Mouse (Mus musculus) ovary, postnatal 36 days (tissue): ENCODE measurements around the gene Tle3.

Experiments used
- DNase-seq: peaks from one replicate; pipeline ENCODE4 v3.0.0; 2022; ENCODE audit warnings: low spot score, mixed read lengths

Tle3 gene

GRCm38 (mm10) chr9:61371755-61372509 is at the start of gene Tle3:
TSS of gene Tle3 (plus strand) at chr9:61372366.
- DNase-seq = peak; percentile 98

- no peak for DNase-seq
Observed at GRCm38 (mm10) chr9:61323221-61323620, 48.9 kb upstream of the Tle3 start.

- no peak for DNase-seq
Observed at GRCm38 (mm10) chr9:61323879-61324278, 48.3 kb upstream of the Tle3 start.

GRCm38 (mm10) chr9:61324354-61324753 is 47.8 kb upstream of the Tle3 start:
- DNase-seq = no peak

- no peak for DNase-seq
Observed at GRCm38 (mm10) chr9:61325012-61325411, 47.2 kb upstream of the Tle3 start.

GRCm38 (mm10) chr9:61325931-61326351 is 46.2 kb upstream of the Tle3 start:
- DNase-seq = peak; percentile 36

- DNase-seq = no peak
Observed at GRCm38 (mm10) chr9:61326922-61327321, 45.2 kb upstream of the Tle3 start.

- no peak for DNase-seq
Observed at GRCm38 (mm10) chr9:61328173-61328572, 44.0 kb upstream of the Tle3 start.

GRCm38 (mm10) chr9:61330747-61331146 is 41.4 kb upstream of the Tle3 start:
- DNase-seq = no peak

- no peak for DNase-seq
Observed at GRCm38 (mm10) chr9:61332226-61332936, 39.8 kb upstream of the Tle3 start.

- no peak for DNase-seq
Observed at GRCm38 (mm10) chr9:61336179-61336578, 36.0 kb upstream of the Tle3 start.

GRCm38 (mm10) chr9:61336591-61337587 is 35.3 kb upstream of the Tle3 start:
- peak; percentile 75 for DNase-seq

- no peak for DNase-seq
Observed at GRCm38 (mm10) chr9:61337665-61338064, 34.5 kb upstream of the Tle3 start.

- DNase-seq = no peak
Observed at GRCm38 (mm10) chr9:61339311-61339710, 32.9 kb upstream of the Tle3 start.

GRCm38 (mm10) chr9:61340333-61340732 is 31.8 kb upstream of the Tle3 start:
- no peak for DNase-seq

GRCm38 (mm10) chr9:61342297-61342696 is 29.9 kb upstream of the Tle3 start:
- no peak for DNase-seq

- no peak for DNase-seq
Observed at GRCm38 (mm10) chr9:61344684-61345083, 27.5 kb upstream of the Tle3 start.

GRCm38 (mm10) chr9:61347011-61347410 is 25.2 kb upstream of the Tle3 start:
- DNase-seq = no peak

GRCm38 (mm10) chr9:61348036-61348435 is 24.1 kb upstream of the Tle3 start:
- no peak for DNase-seq

GRCm38 (mm10) chr9:61348616-61349015 is 23.6 kb upstream of the Tle3 start:
- DNase-seq = no peak

- DNase-seq = no peak
Observed at GRCm38 (mm10) chr9:61349697-61350096, 22.5 kb upstream of the Tle3 start.

- DNase-seq = no peak
Observed at GRCm38 (mm10) chr9:61351164-61351563, 21.0 kb upstream of the Tle3 start.
